Mouse (Mus musculus) kidney, postnatal 36 days (tissue): ENCODE results near the gene Mmp15.
A peak's percentile ranks its signal among the peaks of the same experiment; 100 is the strongest.

Experiments used
- DNase-seq, 2 experiments: peaks; one replicate each; pipeline ENCODE4 v3.0.0; 2021 to 2022; ENCODE audit warnings: mixed read lengths in 2 of 2

The Mmp15 gene

GRCm38 (mm10) chr8:95344668-95345067, 7.4 kb upstream of the Mmp15 start:
- no peak for DNase-seq

- peak; percentile 65 to 86 for DNase-seq
Measured at GRCm38 (mm10) chr8:95346643-95347545, 5.2 kb upstream of the Mmp15 start.

GRCm38 (mm10) chr8:95348356-95348755, 3.7 kb upstream of the Mmp15 start:
- no peak for DNase-seq

GRCm38 (mm10) chr8:95348811-95349630, 3.0 kb upstream of the Mmp15 start:
- DNase-seq, result peak; percentile 78 to 83

- DNase-seq, result peak in 1 of 2 experiments; percentile 36
Measured at GRCm38 (mm10) chr8:95351461-95351860, 607 bp upstream of the Mmp15 start.

- peak in 1 of 2 experiments; percentile 61 for DNase-seq
Measured at GRCm38 (mm10) chr8:95352871-95353866, 1.1 kb downstream of the Mmp15 start.

GRCm38 (mm10) chr8:95354606-95355005, 2.5 kb downstream of the Mmp15 start:
- no peak for DNase-seq

GRCm38 (mm10) chr8:95358550-95359411, 6.7 kb downstream of the Mmp15 start:
- DNase-seq, result peak in 1 of 2 experiments; percentile 24

GRCm38 (mm10) chr8:95360181-95361015, 8.3 kb downstream of the Mmp15 start:
- no peak for DNase-seq

GRCm38 (mm10) chr8:95361016-95361341, 8.9 kb downstream of the Mmp15 start:
- DNase-seq, result no peak

- DNase-seq, result no peak
Measured at GRCm38 (mm10) chr8:95362272-95362671, 10.2 kb downstream of the Mmp15 start.

GRCm38 (mm10) chr8:95363849-95364248, 11.8 kb downstream of the Mmp15 start:
- DNase-seq, result no peak

- DNase-seq, result no peak
Measured at GRCm38 (mm10) chr8:95369581-95370326, 17.7 kb downstream of the Mmp15 start.

GRCm38 (mm10) chr8:95373389-95374002, 21.4 kb downstream of the Mmp15 start:
- DNase-seq, result no peak

GRCm38 (mm10) chr8:95374429-95374828, 22.4 kb downstream of the Mmp15 start:
- DNase-seq, result no peak

- no peak for DNase-seq
Measured at GRCm38 (mm10) chr8:95375374-95375930, 23.4 kb downstream of the Mmp15 start.

GRCm38 (mm10) chr8:95376309-95376999, 24.4 kb downstream of the Mmp15 start:
- no peak for DNase-seq

GRCm38 (mm10) chr8:95377101-95377500, 25.0 kb downstream of the Mmp15 start:
- DNase-seq, result no peak
